Mouse (Mus musculus): ENCODE results near the gene Nobox. TPM values are rescaled to one million over a fixed set of nuclear protein-coding genes. Genes with fewer than 3 reads are reported as not detected.

The Nobox gene
- polyA plus RNA-seq, 1 experiment, result 0.12 TPM

DNA sequence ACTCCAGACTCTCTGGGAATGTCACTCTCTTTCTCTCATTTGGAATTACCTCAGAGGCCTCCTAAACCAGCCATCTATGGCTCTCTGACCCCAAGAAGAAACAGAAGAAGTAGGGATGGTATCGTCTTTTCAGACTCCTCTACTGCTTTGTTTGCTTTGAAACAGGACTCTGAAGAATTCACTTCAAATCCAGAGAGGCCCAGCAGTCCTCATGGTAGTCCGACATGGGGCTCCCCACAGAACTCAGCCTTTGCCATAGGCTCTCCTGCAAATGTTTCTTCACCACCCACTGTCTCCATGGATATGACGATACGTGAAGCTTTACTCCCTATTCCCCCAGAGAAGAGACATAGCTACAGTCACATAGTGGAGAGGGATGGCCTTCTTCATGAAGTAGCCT is 35.2 kb downstream of the Nobox start:
- DNase-seq (ENCODE audit: low spot score), result no peak

DNA sequence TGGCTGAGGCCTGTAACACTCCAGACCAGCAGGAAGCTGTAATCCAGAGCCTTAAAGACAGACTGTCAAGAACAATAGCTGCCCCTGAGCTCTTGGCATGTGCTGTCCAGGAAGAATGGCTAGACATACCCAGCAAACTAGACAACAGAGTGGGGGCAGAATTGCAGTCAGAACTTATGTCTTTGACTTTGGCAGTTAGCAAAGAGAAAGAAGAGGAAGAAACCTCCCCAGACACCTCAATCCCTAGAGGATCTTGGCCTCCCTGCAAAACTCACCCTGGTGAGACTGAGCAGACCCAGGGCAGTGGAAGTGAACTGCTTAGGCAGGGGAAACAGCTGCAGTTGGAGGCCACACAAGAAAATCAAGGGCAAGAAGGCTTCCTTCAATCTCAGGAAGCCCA is 36.8 kb downstream of the Nobox start:
- no peak for DNase-seq (ENCODE audit: low spot score)

DNA sequence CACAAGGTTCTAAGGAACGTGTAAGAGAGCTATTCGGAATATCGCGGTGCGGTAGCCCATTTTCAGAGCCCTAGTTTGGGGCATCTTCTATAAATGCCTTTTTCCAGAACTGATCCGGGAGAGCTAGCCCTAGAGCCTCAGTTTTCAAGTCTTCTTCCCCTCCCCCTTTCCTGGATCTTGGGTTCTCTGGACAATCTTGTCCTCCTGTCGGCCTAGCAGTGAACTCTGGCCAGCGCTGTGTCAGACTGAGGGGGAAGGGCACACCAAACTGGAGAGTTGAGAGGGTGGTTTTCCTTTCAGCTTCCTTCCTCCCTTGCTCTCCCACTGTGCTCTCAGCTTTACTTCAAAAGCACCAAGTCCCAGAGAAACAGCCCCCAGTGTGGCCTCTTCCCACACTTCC is 43.0 kb downstream of the Nobox start:
- no peak for DNase-seq (ENCODE audit: low spot score)

DNA sequence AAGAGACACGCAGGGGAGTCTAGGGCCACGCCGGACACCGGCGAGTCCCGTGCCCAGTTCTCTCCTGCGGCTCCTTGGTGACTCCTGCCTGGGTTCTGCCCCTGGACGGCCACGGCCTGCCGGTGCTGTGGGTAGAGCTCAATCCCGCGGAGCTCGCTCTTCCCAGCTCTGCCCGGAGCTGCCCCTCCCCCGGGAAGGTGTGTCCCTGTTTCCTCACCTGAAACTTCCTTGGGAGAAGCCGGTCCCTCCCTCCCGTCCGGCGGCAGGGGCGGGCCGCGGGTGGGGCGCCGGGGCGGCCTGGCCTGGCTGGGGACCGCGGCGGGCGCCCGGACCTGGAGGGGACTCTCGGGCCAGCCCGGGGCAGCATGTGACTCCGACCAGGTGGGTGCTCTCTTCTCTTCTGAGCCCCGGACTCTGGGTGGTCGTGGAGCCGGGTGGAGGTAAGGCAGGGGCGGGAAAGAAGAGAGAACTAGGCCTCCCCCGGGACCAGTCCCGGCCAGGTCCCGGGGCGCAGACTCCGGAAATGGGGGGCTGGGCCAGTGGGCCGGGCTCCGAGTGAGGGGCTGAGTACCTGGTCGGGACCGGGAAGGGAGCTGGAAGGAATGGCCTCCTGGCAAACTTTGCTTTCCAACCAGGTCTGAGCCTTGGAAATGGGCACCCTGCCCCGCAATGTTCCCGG is 43.9 kb downstream of the Nobox start, which contains the start of gene Arhgef5:
Gene Arhgef5 (plus strand): TSS at position 220 of the 679 bp plus-strand sequence.
- DNase-seq (ENCODE audit: low spot score), result peak; percentile 76

DNA sequence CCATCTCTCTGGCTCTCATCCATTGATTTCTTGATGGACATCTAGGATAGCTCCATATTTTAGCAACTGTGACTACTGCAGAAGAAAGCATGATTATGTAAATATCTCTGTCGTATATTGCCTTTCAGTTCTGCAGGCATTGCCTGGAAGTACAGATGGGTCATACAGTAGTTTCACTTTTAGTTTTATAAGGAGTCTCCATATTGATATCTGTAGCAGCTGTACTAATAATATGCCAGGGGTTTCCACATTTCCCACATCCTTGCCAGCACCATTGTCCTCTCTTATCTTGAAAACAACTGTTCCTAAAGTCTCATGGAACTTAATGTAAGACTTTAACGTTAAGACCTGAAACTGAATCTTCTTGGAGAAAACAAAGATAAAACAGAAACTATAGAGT is 48.6 kb downstream of the Nobox start:
- DNase-seq (ENCODE audit: low spot score), result no peak

DNA sequence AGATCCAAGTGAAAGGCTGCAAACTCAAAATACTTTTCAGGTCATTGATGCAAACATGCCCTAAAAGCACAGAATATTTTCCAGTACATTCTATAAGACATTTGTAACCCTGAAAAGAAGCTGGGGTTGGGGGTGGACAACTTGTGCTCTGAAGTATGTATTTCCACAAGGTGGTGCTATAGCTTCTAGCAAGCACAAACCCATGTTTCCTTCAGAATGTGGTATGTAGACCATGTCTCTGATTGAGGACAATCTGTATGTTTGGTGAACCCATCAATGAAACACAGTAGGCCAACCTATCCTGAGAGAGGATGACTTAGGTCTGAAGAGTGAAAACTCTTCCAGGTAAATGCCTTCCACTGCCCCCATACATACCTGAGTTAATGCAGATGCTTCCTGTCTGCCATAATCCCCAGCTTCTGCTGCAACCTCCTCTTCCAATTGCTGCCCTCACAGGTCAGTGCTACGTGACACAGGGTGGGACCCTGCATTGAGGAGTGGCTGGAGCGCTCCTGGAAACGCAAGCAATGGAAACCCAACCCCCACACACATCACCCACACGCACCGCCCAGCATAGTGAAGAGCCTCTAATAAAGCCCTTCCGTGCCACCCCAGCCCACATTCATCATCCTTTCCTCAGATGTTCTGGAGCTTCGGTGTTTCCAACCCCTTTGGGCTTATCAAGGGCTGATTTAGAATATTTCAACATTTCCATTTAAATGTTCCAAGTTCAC is 55.0 kb downstream of the Nobox start:
- no peak for DNase-seq (ENCODE audit: low spot score)

Other genes with a start within 250 kb of the Nobox start
- gene Olfr441, start 203.2 kb downstream of the Nobox start, polyA plus RNA-seq (2012; rRNA removed), result not detected in 2 replicates
- not detected in 2 replicates for gene Olfr237-ps1, start 163.0 kb downstream of the Nobox start, polyA plus RNA-seq (2012; rRNA removed)
- not detected in 2 replicates for gene Olfr437, start 146.3 kb downstream of the Nobox start, polyA plus RNA-seq (2012; rRNA removed)
- not detected in 2 replicates for gene Olfr13, start 137.4 kb downstream of the Nobox start, polyA plus RNA-seq (2012; rRNA removed)
- gene Olfr435, start 112.4 kb downstream of the Nobox start, polyA plus RNA-seq (2012; rRNA removed), result not detected in 2 replicates
- not detected in 2 replicates for gene Olfr434, start 96.5 kb downstream of the Nobox start, polyA plus RNA-seq (2012; rRNA removed)
- not detected in 2 replicates for gene Olfr47, start 78.0 kb downstream of the Nobox start, polyA plus RNA-seq (2012; rRNA removed)
- gene Arhgef5, start 44.0 kb downstream of the Nobox start, polyA plus RNA-seq (2012; rRNA removed), result 41.3 and 43.3 TPM in 2 replicates